Mouse (Mus musculus) neural tube, embryonic 13.5 days (tissue): Measurements from ENCODE around the gene Sertad1. TPM values are rescaled to one million over a fixed set of nuclear protein-coding genes. Genes with fewer than 3 reads are reported as not detected.

Experiments
- ATAC-seq: fragments of 200-750 bp; cut with Nextera tagmentation; 2 replicates; pipeline ENCODE4 v1.8.0; 2017; ENCODE audit warnings: low read depth, mild to moderate bottlenecking, moderate TSS enrichment, moderate library complexity
- H3K27ac ChIP-seq: fragments of 300-500 bp; sonication (generic); replicated peaks from 2 replicates; pipeline ENCODE4 v1.5.1; 2015; ENCODE audit warnings: moderate library complexity, mild to moderate bottlenecking, inconsistent platforms
- H3K27me3 ChIP-seq: fragments of 300-500 bp; sonication (generic); 2 replicates; pipeline ENCODE4 v1.6.1; 2015; ENCODE audit warnings: mild to moderate bottlenecking, inconsistent platforms
- H3K36me3 ChIP-seq: fragments of 300-500 bp; sonication (generic); 2 replicates; pipeline ENCODE4 v1.6.1; 2015; ENCODE audit warnings: mild to moderate bottlenecking, inconsistent platforms
- H3K4me1 ChIP-seq: fragments of 300-500 bp; sonication (generic); replicated peaks from 2 replicates; pipeline ENCODE4 v1.6.1; 2015; ENCODE audit warnings: inconsistent platforms
- H3K4me2 ChIP-seq: fragments of 300-500 bp; sonication (generic); 2 replicates; pipeline ENCODE4 v1.6.1; 2015; ENCODE audit warnings: inconsistent platforms, mild to moderate bottlenecking, moderate library complexity
- H3K4me3 ChIP-seq: fragments of 300-500 bp; sonication (generic); 2 replicates; pipeline ENCODE4 v1.5.1; 2015; ENCODE audit warnings: mild to moderate bottlenecking, inconsistent platforms
- H3K9ac ChIP-seq: fragments of 300-500 bp; sonication (generic); 2 replicates; pipeline ENCODE4 v1.6.1; 2015; ENCODE audit warnings: moderate library complexity, mild to moderate bottlenecking, inconsistent platforms
- H3K9me3 ChIP-seq: fragments of 300-500 bp; sonication (generic); 2 replicates; pipeline ENCODE4 v1.6.1; 2016; ENCODE audit warnings: inconsistent platforms
- WGBS: fragments of 180-500 bp; shearing (Covaris S2); methylation state at CpG from one replicate; pipeline ENCODE4 v1.1.7; 2015; 5-methylcytosine and 5-hydroxymethylcytosine counted together
- polyA plus RNA-seq: library from polyadenylated mRNA; unstranded; fragments of >200 nt; fragmentation: Nextera tagmentation; extraction: Ambion mirVana; gene quantifications from 2 replicates; pipeline ENCODE4 v1.2.1, GENCODE M21; 2015

Sertad1 gene
- 12.3 and 14.1 TPM in 2 replicates for polyA plus RNA-seq

- peak; percentile 98 for ATAC-seq
- H3K4me3 ChIP-seq = peak within 1 kb of the TSS; percentile 72
- H3K36me3 ChIP-seq = no peaks in the 10 kb centered on the region
- H3K9ac ChIP-seq = peak within 1 kb of the TSS; percentile 82
- WGBS = under 1% methylated on average over 80 of the region's 80 CpGs
- 0 out of 2 replicates have a peak, but pooled peaks cover 8% of the 10 kb centered on the region for H3K27me3 ChIP-seq
- peak within 1 kb of the TSS; percentile 93 for H3K27ac ChIP-seq
- H3K9me3 ChIP-seq = no peaks in the 10 kb centered on the region
- peaks cover 24% of the 10 kb centered on the region for H3K4me1 ChIP-seq
- peak within 1 kb of the TSS; percentile 61 for H3K4me2 ChIP-seq
Observed at GRCm38 (mm10) chr7:27486770-27487697, at the start of gene Sertad1. Gene Sertad1, plus strand, starts transcription at chr7:27486910.

GRCm38 (mm10) chr7:27437544-27437943 lies 49.2 kb upstream of the Sertad1 start:
- no peak for ATAC-seq
- WGBS = 56% methylated on average over 5 of the region's 5 CpGs
- H3K27me3 ChIP-seq = peaks cover 33% of the 10 kb centered on the region
- no peak overlapping the region for H3K9ac ChIP-seq
- no peaks in the 10 kb centered on the region for H3K4me1 ChIP-seq
- no peak overlapping the region for H3K4me2 ChIP-seq
- no peak overlapping the region for H3K4me3 ChIP-seq
- H3K27ac ChIP-seq = no peak overlapping the region
- H3K36me3 ChIP-seq = peaks cover 18% of the 10 kb centered on the region; the same call in 1 of the 2 replicates
- H3K9me3 ChIP-seq = peaks cover 13% of the 10 kb centered on the region; the same call in 1 of the 2 replicates

DNA sequence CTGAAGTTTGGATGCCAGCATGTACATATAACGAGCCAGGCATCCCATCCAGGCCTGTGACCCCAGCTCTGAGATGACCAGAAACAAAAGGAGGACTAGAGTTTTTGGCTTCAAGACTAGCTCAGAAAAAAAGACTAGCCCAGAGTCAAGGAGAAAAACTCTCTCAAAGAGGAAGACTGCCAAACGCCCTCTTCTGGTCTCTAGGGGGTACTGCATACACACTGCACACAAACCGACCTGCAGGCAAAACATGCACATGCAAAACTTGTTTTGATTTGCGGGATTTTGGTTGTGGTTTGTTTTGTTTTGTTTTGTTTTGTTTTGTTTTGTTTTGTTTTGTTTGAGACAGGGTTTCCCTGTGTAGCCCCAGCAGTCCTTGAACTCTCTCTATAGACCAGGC lies 46.7 kb upstream of the Sertad1 start:
- WGBS = 83% methylated on average over 4 of the region's 4 CpGs
- Histone ChIP-seq H3K27ac (no peak overlapping the region), H3K4me3 (no peak overlapping the region), H3K4me1 (no peaks in the 10 kb centered on the region), H3K9ac (no peak overlapping the region), H3K4me2 (no peak overlapping the region), H3K27me3 (peaks cover 18% of the 10 kb centered on the region), H3K9me3 (peaks cover 13% of the 10 kb centered on the region; the same call in 1 of the 2 replicates), H3K36me3 (peaks cover 13% of the 10 kb centered on the region; the same call in 1 of the 2 replicates)
- ATAC-seq = no peak

DNA sequence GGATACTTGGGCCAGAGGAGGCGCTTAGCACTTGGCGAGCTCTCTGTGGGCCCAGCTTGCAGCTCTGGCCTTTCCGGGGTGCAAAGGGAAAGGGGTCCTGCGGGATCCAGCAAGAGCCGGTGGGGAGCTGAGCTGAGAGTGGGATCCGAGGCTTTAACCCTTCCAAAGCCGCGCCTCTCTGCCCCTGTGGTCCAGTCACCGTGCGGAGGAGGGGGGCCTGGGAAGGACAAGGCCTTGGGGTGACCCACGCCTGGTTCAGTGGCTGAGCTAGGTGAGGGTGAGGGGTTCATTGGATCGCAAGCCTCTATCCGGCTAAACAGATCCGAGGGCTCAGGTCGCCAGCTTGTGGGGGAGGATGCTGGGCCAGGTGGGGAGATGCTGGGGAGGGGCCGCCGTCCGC lies 40.7 kb upstream of the Sertad1 start:
- ATAC-seq = peak; percentile 7; the same call in 1 of the 2 replicates
- Histone ChIP-seq H3K36me3 (no peaks in the 10 kb centered on the region; the same call in 1 of the 2 replicates), H3K4me2 (peak overlapping the region; percentile 87), H3K27me3 (peaks cover 25% of the 10 kb centered on the region), H3K9ac (peak overlapping the region; percentile 86), H3K9me3 (no peaks in the 10 kb centered on the region), H3K4me3 (peak overlapping the region; percentile 60), H3K4me1 (peaks cover 28% of the 10 kb centered on the region), H3K27ac (peak overlapping the region; percentile 81)
- 4% methylated on average over 14 of the region's 18 CpGs for WGBS

- H3K27me3 ChIP-seq = peaks cover 25% of the 10 kb centered on the region
- no peaks in the 10 kb centered on the region for H3K36me3 ChIP-seq
- no peaks in the 10 kb centered on the region for H3K9me3 ChIP-seq
- peak overlapping the region; percentile 86 for H3K9ac ChIP-seq
- H3K4me2 ChIP-seq = peak overlapping the region; percentile 87
- ATAC-seq = peak; percentile 57
- 14% methylated on average over 26 of the region's 53 CpGs for WGBS
- H3K27ac ChIP-seq = peak overlapping the region; percentile 81
- H3K4me1 ChIP-seq = peaks cover 28% of the 10 kb centered on the region
- peak overlapping the region; percentile 60 for H3K4me3 ChIP-seq
Observed at GRCm38 (mm10) chr7:27446521-27447418, 39.9 kb upstream of the Sertad1 start.

GRCm38 (mm10) chr7:27447419-27448286 lies 39.1 kb upstream of the Sertad1 start, which contains the start of the genes Sptbn4 and Blvrb:
Gene Sptbn4, minus strand, starts transcription at chr7:27447686.
Gene Blvrb, plus strand, starts transcription at chr7:27447978.
- Histone ChIP-seq H3K27ac (peak within 1 kb of the TSS; percentile 81), H3K4me1 (peaks cover 28% of the 10 kb centered on the region), H3K27me3 (peaks cover 25% of the 10 kb centered on the region), H3K9ac (peak within 1 kb of the TSS; percentile 86), H3K4me2 (peak within 1 kb of the TSS; percentile 87), H3K9me3 (no peaks in the 10 kb centered on the region), H3K4me3 (peak within 1 kb of the TSS; percentile 60), H3K36me3 (no peaks in the 10 kb centered on the region)
- ATAC-seq = peak; percentile 95
- WGBS = under 1% methylated on average over 54 of the region's 54 CpGs

DNA sequence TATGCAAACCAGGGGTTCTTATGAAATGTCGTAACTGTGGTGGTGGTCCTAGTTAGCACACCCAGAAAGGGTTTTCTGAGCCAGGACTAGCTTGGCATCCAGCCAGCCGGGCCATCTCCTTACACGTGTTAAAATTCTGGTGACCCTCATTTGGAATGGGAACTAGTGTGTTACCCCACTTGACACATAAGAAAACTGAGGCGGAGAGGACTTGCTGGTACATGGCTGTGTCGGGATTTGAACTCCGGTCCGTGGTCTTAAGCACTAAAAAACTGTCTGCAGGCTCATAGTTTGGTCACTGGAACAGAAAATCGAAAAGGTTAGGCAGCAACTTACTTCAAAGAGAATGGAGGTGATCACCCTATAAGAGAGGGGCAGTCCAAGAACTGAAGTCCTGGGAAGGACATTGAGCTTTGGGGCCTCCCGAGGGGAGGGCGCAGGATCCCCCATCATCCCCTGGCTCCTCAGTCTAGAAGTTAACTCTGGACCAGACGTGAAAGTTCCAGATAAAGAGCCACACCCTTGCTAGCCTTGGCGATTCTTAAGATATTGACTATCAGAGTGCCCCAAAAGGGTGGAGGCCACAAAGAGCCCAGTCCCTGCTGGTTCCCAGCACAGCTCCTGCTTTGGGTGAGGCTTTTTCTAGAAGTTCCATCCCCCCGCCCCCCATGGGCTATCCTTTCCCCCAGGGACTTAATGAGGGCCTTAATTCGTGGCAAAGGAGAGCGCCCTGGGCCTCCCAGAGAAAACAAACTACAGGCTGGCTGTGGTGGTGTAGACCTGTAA lies 38.1 kb upstream of the Sertad1 start:
- H3K9ac ChIP-seq = peak overlapping the region; percentile 68

DNA sequence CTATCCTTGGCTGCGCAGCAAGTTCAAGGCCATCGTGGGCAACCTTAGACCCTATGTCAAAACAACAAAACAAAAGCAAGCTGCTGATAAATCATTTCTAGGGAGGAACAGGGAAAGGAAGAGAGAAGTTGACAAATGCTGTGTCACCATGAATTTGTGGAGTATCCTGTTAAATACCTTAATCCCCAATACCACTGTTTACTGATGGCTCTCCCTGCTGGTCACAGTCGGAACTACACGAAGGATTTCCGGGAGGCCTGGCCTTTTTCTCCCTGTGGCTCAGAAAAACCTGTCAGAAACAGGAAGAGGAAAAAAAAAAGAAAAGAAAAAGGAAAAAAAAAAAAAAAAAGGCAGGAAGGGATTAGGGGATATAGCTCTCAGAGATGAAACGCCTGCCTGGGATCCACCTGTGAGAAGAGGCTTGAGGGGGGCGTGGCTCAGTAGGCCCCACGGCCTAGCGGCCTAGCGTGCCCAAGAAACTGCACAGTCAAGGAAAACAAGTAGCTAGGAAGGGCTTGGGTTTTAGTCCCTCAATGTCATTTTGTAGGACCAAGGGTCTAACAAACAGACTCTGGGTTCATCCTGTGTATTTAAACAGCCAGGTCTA lies 37.4 kb upstream of the Sertad1 start:
- 59% methylated on average over 10 of the region's 10 CpGs for WGBS
- peaks cover 22% of the 10 kb centered on the region for H3K27me3 ChIP-seq
- peaks cover 28% of the 10 kb centered on the region for H3K4me1 ChIP-seq
- H3K4me3 ChIP-seq = no peak overlapping the region
- H3K36me3 ChIP-seq = no peaks in the 10 kb centered on the region
- no peak overlapping the region for H3K27ac ChIP-seq
- H3K9ac ChIP-seq = no peak overlapping the region
- no peaks in the 10 kb centered on the region for H3K9me3 ChIP-seq
- no peak for ATAC-seq
- no peak overlapping the region for H3K4me2 ChIP-seq

More for the DNA sequence above, 38.1 kb upstream of the Sertad1 start:
- no peaks in the 10 kb centered on the region for H3K9me3 ChIP-seq
- peaks cover 25% of the 10 kb centered on the region for H3K27me3 ChIP-seq
- ATAC-seq = no peak
- 57% methylated on average over 15 of the region's 15 CpGs for WGBS
- H3K36me3 ChIP-seq = no peaks in the 10 kb centered on the region
- H3K4me1 ChIP-seq = peaks cover 28% of the 10 kb centered on the region
- H3K4me2 ChIP-seq = peak overlapping the region; percentile 87
- H3K27ac ChIP-seq = no peak overlapping the region
- peak overlapping the region; percentile 51 for H3K4me3 ChIP-seq

GRCm38 (mm10) chr7:27451359-27451758 lies 35.4 kb upstream of the Sertad1 start:
- no peak for ATAC-seq
- no peak overlapping the region for H3K4me2 ChIP-seq
- H3K4me3 ChIP-seq = no peak overlapping the region
- no peak overlapping the region for H3K27ac ChIP-seq
- no peak overlapping the region for H3K9ac ChIP-seq
- H3K4me1 ChIP-seq = peaks cover 18% of the 10 kb centered on the region
- 96% methylated on average over 2 of the region's 2 CpGs for WGBS
- no peaks in the 10 kb centered on the region for H3K36me3 ChIP-seq
- H3K27me3 ChIP-seq = 0 out of 2 replicates have a peak, but pooled peaks cover 4% of the 10 kb centered on the region
- no peaks in the 10 kb centered on the region for H3K9me3 ChIP-seq

- no peak overlapping the region for H3K27ac ChIP-seq
- no peak for ATAC-seq
- H3K9me3 ChIP-seq = no peaks in the 10 kb centered on the region
- H3K4me3 ChIP-seq = no peak overlapping the region
- H3K9ac ChIP-seq = no peak overlapping the region
- 60% methylated on average over 13 of the region's 13 CpGs for WGBS
- H3K4me1 ChIP-seq = peaks cover 9% of the 10 kb centered on the region; the same call in 1 of the 2 replicates
- H3K36me3 ChIP-seq = no peaks in the 10 kb centered on the region
- no peaks in the 10 kb centered on the region for H3K27me3 ChIP-seq
- H3K4me2 ChIP-seq = no peak overlapping the region
Observed at GRCm38 (mm10) chr7:27452206-27452770, 34.4 kb upstream of the Sertad1 start.
